Mouse (Mus musculus): Measurements from ENCODE around the gene Nabp1. TPM values are rescaled to one million over a fixed set of nuclear protein-coding genes. Genes with fewer than 3 reads are reported as not detected.
"Not testable (repeated sequence)": the region's sequence is repeated elsewhere in the genome, so short reads cannot be mapped to it uniquely, and the experiment has no call there.

Gene Nabp1
- total and polyA plus RNA-seq, 2 experiments = 5.0 to 17.1 TPM

- no peaks in the 10 kb centered on the region for H3K4me1 ChIP-seq (ENCODE audit: control insufficient read depth, insufficient read depth, low read length)
- no peaks in the 10 kb centered on the region for H3K79me2 ChIP-seq (ENCODE audit: control insufficient read depth, insufficient read depth, low read length)
- WGBS = 53% methylated on average over 3 of the region's 3 CpGs
- H3K4me3 ChIP-seq (ENCODE audit: insufficient read depth, low read depth, low read length) = no peak overlapping the region
- H3K36me3 ChIP-seq (ENCODE audit: control insufficient read depth, insufficient read depth, low read length) = no peaks in the 10 kb centered on the region
- TF ChIP-seq POLR2A (IDR thresholded peaks at IDR 0.05; ENCODE audit: extremely low read depth, insufficient read depth, low read length) (no peak), CTCF (IDR thresholded peaks at IDR 0.05; ENCODE audit: low read depth, low read length) (no peak)
- no peaks in the 10 kb centered on the region; the same call in 1 of the 2 replicates for H3K27me3 ChIP-seq (ENCODE audit: control insufficient read depth, insufficient read depth, low read length)
- DNase-seq (ENCODE audit: extremely low read depth, low read depth, low spot score) = no peak
- H3K27ac ChIP-seq (replicated peaks; ENCODE audit: insufficient read depth, low read depth, low read length) = no peak overlapping the region
- no peak overlapping the region for H3K9ac ChIP-seq (ENCODE audit: low read depth, low read length)
These were observed 21.0 kb downstream of the Nabp1 start for GRCm38 (mm10) chr1:51457249-51457648.

- no peaks in the 10 kb centered on the region for H3K79me2 ChIP-seq (ENCODE audit: control insufficient read depth, insufficient read depth, low read length)
- no peaks in the 10 kb centered on the region for H3K36me3 ChIP-seq (ENCODE audit: control insufficient read depth, insufficient read depth, low read length)
- 73% methylated on average over 2 of the region's 2 CpGs for WGBS
- no peak overlapping the region for H3K27ac ChIP-seq (replicated peaks; ENCODE audit: insufficient read depth, low read depth, low read length)
- H3K4me3 ChIP-seq (ENCODE audit: insufficient read depth, low read depth, low read length) = no peak overlapping the region
- no peaks in the 10 kb centered on the region for H3K4me1 ChIP-seq (ENCODE audit: control insufficient read depth, insufficient read depth, low read length)
- DNase-seq (ENCODE audit: extremely low read depth, low read depth, low spot score) = no peak
- H3K9ac ChIP-seq (ENCODE audit: low read depth, low read length) = no peak overlapping the region
- TF ChIP-seq CTCF (IDR thresholded peaks at IDR 0.05; ENCODE audit: low read depth, low read length) (no peak), POLR2A (IDR thresholded peaks at IDR 0.05; ENCODE audit: extremely low read depth, insufficient read depth, low read length) (no peak)
- no peaks in the 10 kb centered on the region for H3K27me3 ChIP-seq (ENCODE audit: control insufficient read depth, insufficient read depth, low read length)
These were observed 29.4 kb downstream of the Nabp1 start for GRCm38 (mm10) chr1:51448789-51449188.

GRCm38 (mm10) chr1:51445854-51446460 is 32.3 kb downstream of the Nabp1 start:
- Histone ChIP-seq H3K4me3 (ENCODE audit: insufficient read depth, low read depth, low read length) (no peak overlapping the region), H3K9ac (ENCODE audit: low read depth, low read length) (no peak overlapping the region), H3K4me1 (ENCODE audit: control insufficient read depth, insufficient read depth, low read length) (no peaks in the 10 kb centered on the region), H3K27me3 (ENCODE audit: control insufficient read depth, insufficient read depth, low read length) (no peaks in the 10 kb centered on the region), H3K27ac (replicated peaks; ENCODE audit: insufficient read depth, low read depth, low read length) (no peak overlapping the region), H3K79me2 (ENCODE audit: control insufficient read depth, insufficient read depth, low read length) (no peaks in the 10 kb centered on the region), H3K36me3 (ENCODE audit: control insufficient read depth, insufficient read depth, low read length) (no peaks in the 10 kb centered on the region)
- DNase-seq (ENCODE audit: extremely low read depth, low read depth, low spot score) = no peak
- 57% methylated on average over 9 of the region's 9 CpGs for WGBS
- TF ChIP-seq CTCF (IDR thresholded peaks at IDR 0.05; ENCODE audit: low read depth, low read length) (no peak), POLR2A (IDR thresholded peaks at IDR 0.05; ENCODE audit: extremely low read depth, insufficient read depth, low read length) (no peak)

GRCm38 (mm10) chr1:51445161-51445853 is 32.9 kb downstream of the Nabp1 start:
- no peak overlapping the region for H3K9ac ChIP-seq (ENCODE audit: low read depth, low read length)
- no peaks in the 10 kb centered on the region for H3K27me3 ChIP-seq (ENCODE audit: control insufficient read depth, insufficient read depth, low read length)
- no peak for DNase-seq (ENCODE audit: extremely low read depth, low read depth, low spot score)
- H3K4me1 ChIP-seq (ENCODE audit: control insufficient read depth, insufficient read depth, low read length) = no peaks in the 10 kb centered on the region
- H3K4me3 ChIP-seq (ENCODE audit: insufficient read depth, low read depth, low read length) = no peak overlapping the region
- TF ChIP-seq POLR2A (IDR thresholded peaks at IDR 0.05; ENCODE audit: extremely low read depth, insufficient read depth, low read length) = no peak
- no peak for TF ChIP-seq CTCF (IDR thresholded peaks at IDR 0.05; ENCODE audit: low read depth, low read length)
- no peak overlapping the region for H3K27ac ChIP-seq (replicated peaks; ENCODE audit: insufficient read depth, low read depth, low read length)
- 70% methylated on average over 5 of the region's 5 CpGs for WGBS
- no peaks in the 10 kb centered on the region for H3K79me2 ChIP-seq (ENCODE audit: control insufficient read depth, insufficient read depth, low read length)
- H3K36me3 ChIP-seq (ENCODE audit: control insufficient read depth, insufficient read depth, low read length) = no peaks in the 10 kb centered on the region

- 23% methylated on average over 1 of the region's 1 CpGs for WGBS
- H3K27ac ChIP-seq (replicated peaks; ENCODE audit: insufficient read depth, low read depth, low read length) = no peak overlapping the region
These were observed 48.5 kb downstream of the Nabp1 start for GRCm38 (mm10) chr1:51429775-51430174.

GRCm38 (mm10) chr1:51426298-51426697 is 51.9 kb downstream of the Nabp1 start:
- WGBS = 97% methylated on average over 9 of the region's 9 CpGs
- Histone ChIP-seq H3K4me1 (ENCODE audit: control insufficient read depth, insufficient read depth, low read length) (no peaks in the 10 kb centered on the region), H3K79me2 (ENCODE audit: control insufficient read depth, insufficient read depth, low read length) (no peaks in the 10 kb centered on the region), H3K9ac (ENCODE audit: low read depth, low read length) (no peak overlapping the region), H3K27me3 (ENCODE audit: control insufficient read depth, insufficient read depth, low read length) (no peaks in the 10 kb centered on the region), H3K27ac (replicated peaks; ENCODE audit: insufficient read depth, low read depth, low read length) (no peak overlapping the region), H3K36me3 (ENCODE audit: control insufficient read depth, insufficient read depth, low read length) (no peaks in the 10 kb centered on the region), H3K4me3 (ENCODE audit: insufficient read depth, low read depth, low read length) (no peak overlapping the region)
- DNase-seq (ENCODE audit: extremely low read depth, low read depth, low spot score) = no peak
- no peak for TF ChIP-seq CTCF (IDR thresholded peaks at IDR 0.05; ENCODE audit: low read depth, low read length)
- TF ChIP-seq POLR2A (IDR thresholded peaks at IDR 0.05; ENCODE audit: extremely low read depth, insufficient read depth, low read length) = no peak

More at GRCm38 (mm10) chr1:51429775-51430174, 48.5 kb downstream of the Nabp1 start:
- Histone ChIP-seq H3K27me3 (ENCODE audit: control insufficient read depth, insufficient read depth, low read length) (no peaks in the 10 kb centered on the region), H3K4me1 (ENCODE audit: control insufficient read depth, insufficient read depth, low read length) (no peaks in the 10 kb centered on the region), H3K4me3 (ENCODE audit: insufficient read depth, low read depth, low read length) (no peak overlapping the region), H3K79me2 (ENCODE audit: control insufficient read depth, insufficient read depth, low read length) (no peaks in the 10 kb centered on the region), H3K9ac (ENCODE audit: low read depth, low read length) (no peak overlapping the region), H3K36me3 (ENCODE audit: control insufficient read depth, insufficient read depth, low read length) (no peaks in the 10 kb centered on the region)
- no peak for DNase-seq (ENCODE audit: extremely low read depth, low read depth, low spot score)
- no peak for TF ChIP-seq CTCF (IDR thresholded peaks at IDR 0.05; ENCODE audit: low read depth, low read length)
- no peak for TF ChIP-seq POLR2A (IDR thresholded peaks at IDR 0.05; ENCODE audit: extremely low read depth, insufficient read depth, low read length)

GRCm38 (mm10) chr1:51421029-51421428 is 57.2 kb downstream of the Nabp1 start:
- H3K79me2 ChIP-seq (ENCODE audit: control insufficient read depth, insufficient read depth, low read length); H3K36me3 ChIP-seq (ENCODE audit: control insufficient read depth, insufficient read depth, low read length); H3K4me3 ChIP-seq (ENCODE audit: insufficient read depth, low read depth, low read length); H3K27ac ChIP-seq (replicated peaks; ENCODE audit: insufficient read depth, low read depth, low read length); H3K4me1 ChIP-seq (ENCODE audit: control insufficient read depth, insufficient read depth, low read length); H3K9ac ChIP-seq (ENCODE audit: low read depth, low read length); DNase-seq (ENCODE audit: extremely low read depth, low read depth, low spot score); H3K27me3 ChIP-seq (ENCODE audit: control insufficient read depth, insufficient read depth, low read length): not testable (repeated sequence)
- WGBS = 93% methylated on average over 8 of the region's 8 CpGs
